Mouse (Mus musculus) kidney, embryonic 14.5 days (tissue): ENCODE results near the gene Il11. TPM values are rescaled to one million over a fixed set of nuclear protein-coding genes. Genes with fewer than 3 reads are reported as not detected.

Experiments used
- ATAC-seq: fragments of 200-750 bp; cut with Nextera tagmentation; 2 replicates; pipeline ENCODE4 v1.8.0; 2017; ENCODE audit warnings: moderate number of reproducible peaks, mild to moderate bottlenecking, moderate TSS enrichment, moderate library complexity; ENCODE audit not compliant: low FRiP score, low TSS enrichment
- H3K27ac ChIP-seq: fragments of 300-500 bp; sonication (generic); 2 replicates; pipeline ENCODE4 v1.5.1; 2014; ENCODE audit warnings: low read depth, mild to moderate bottlenecking, low read length, moderate library complexity, mixed read lengths
- H3K27me3 ChIP-seq: fragments of 300-500 bp; sonication (generic); 2 replicates; pipeline ENCODE4 v1.6.1; 2014; ENCODE audit warnings: mild to moderate bottlenecking, low read length; ENCODE audit not compliant: control insufficient read depth, insufficient read depth
- H3K36me3 ChIP-seq: fragments of 300-500 bp; sonication (generic); 2 replicates; pipeline ENCODE4 v1.6.1; 2014; ENCODE audit warnings: low read length, mixed read lengths; ENCODE audit not compliant: control insufficient read depth, insufficient read depth
- H3K4me1 ChIP-seq: fragments of 300-500 bp; sonication (generic); 2 replicates; pipeline ENCODE4 v1.6.1; 2014; ENCODE audit warnings: low read length, mixed read lengths; ENCODE audit not compliant: control insufficient read depth, insufficient read depth
- H3K4me2 ChIP-seq: fragments of 300-500 bp; sonication (generic); replicated peaks from 2 replicates; pipeline ENCODE4 v1.6.1; 2014; ENCODE audit warnings: low read depth, mild to moderate bottlenecking, low read length
- H3K4me3 ChIP-seq: fragments of 300-500 bp; sonication (generic); 2 replicates; pipeline ENCODE4 v1.5.1; 2014; ENCODE audit warnings: mild to moderate bottlenecking, low read length
- H3K9ac ChIP-seq: fragments of 300-500 bp; sonication (generic); 2 replicates; pipeline ENCODE4 v1.6.1; 2014; ENCODE audit warnings: low read depth, mild to moderate bottlenecking, low read length, moderate library complexity
- H3K9me3 ChIP-seq: fragments of 300-500 bp; sonication (generic); 2 replicates; pipeline ENCODE4 v1.6.1; 2016; ENCODE audit warnings: low read length; ENCODE audit not compliant: control insufficient read depth
- WGBS: fragments of 180-500 bp; shearing (Covaris S2); extraction: QIAGEN DNeasy Blood & Tissue Kit; methylation state at CpG from one replicate; pipeline ENCODE4 v1.1.7; 2014; 5-methylcytosine and 5-hydroxymethylcytosine counted together
- polyA plus RNA-seq: library from polyadenylated mRNA; unstranded; fragments of >200 nt; fragmentation: Nextera tagmentation; extraction: Ambion mirVana; gene quantifications from 2 replicates; pipeline ENCODE4 v1.2.1, GENCODE M21; 2014

Gene Il11
- polyA plus RNA-seq, 1 experiment from 2014 or later: not detected

DNA sequence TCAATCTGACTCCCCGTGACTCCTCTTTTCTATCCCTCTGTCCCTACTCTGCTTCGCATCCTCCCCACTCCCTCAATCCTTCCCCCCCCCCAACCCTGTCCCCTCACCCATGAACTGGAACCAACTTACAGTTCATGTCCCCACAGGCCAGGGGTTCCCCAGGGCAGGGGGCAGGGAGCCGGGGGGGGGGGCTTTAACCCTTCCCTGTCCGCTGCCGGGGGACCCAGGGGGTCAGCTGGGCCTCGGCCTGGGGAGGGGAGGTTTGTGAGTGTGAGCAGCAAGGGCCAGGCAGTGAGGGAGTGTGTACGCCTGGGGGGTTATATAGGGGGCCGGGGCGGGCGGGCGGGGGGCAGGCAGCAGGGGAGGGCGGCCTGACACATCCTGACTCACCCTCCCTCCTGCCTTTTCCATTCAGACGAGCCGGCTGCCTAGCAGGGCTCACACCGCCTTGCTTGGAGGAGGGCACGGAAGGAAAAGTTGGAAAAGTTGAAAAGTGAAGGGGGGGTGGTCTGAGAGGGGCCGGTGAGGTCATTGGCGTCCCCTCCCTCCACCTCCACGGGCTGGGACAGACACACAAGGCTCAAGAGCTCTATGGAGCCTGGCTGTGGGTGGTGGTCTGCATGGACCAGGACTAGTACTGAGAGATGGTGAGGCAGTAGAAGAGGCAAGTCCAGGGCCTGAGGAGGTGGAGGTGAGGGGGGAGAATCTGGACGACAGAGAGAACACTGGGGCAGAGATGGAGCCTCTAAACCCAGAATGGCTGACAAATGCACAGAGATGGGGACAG is 4.6 kb downstream of the Il11 start:
- Histone ChIP-seq H3K36me3 (no peaks in the 10 kb centered on the region), H3K9ac (no peak overlapping the region), H3K4me2 (peak overlapping the region; percentile 47; the same call in 1 of the 2 replicates), H3K4me3 (no peak overlapping the region), H3K9me3 (no peaks in the 10 kb centered on the region), H3K27me3 (peaks cover 34% of the 10 kb centered on the region), H3K27ac (no peak overlapping the region), H3K4me1 (peaks cover 23% of the 10 kb centered on the region; the same call in 1 of the 2 replicates)
- ATAC-seq: no peak
- 5% methylated on average over 15 of the region's 20 CpGs for WGBS

DNA sequence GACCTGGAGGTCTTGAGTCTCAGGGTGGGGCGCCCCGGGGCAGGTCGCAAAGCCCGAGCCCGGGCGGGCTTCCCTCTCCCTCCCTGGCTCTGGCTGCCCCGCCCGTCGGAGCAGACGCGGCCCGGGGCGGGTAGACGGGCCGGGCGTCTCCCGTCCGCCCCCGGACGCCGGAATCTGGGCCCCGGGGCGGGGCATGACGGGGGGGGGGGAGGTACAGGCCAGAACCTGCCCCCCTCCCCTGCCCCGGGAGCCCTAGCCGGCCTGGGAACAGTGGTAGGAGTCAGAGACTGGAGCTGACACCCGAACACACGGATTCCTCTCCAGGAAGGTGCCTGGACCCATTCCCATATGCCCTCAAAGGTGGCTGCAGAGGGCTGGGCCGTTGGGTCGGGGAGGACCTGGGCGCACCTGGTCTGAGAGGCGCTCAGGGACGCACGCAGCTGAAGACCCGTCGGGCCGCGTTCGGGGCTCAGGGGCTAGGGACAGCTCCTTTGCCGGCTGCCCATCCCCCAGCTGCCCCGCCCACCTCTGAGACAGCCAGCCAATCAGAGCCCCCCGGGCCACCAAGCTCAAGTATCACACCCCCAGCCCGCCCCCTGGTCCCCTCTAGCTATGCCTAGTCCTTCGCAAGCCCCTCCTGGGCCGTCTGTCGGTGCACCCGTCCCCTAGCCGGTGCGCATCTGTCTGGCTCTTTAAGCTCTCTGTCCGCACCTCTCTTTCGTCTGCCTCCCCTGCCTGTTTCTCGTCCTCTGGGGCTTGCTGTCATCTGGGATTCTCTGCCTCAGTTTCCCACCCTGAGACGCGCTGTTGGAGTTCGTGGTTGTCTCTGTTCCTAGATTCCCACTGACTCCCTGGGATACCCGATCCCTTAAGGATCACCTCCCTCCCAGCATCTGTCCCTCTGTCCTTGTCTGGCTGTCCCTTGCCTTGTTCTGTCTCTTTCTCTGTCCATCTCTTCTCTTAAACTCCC is 5.5 kb downstream of the Il11 start:
- no peaks in the 10 kb centered on the region for H3K9me3 ChIP-seq
- peaks cover 34% of the 10 kb centered on the region for H3K27me3 ChIP-seq
- no peaks in the 10 kb centered on the region for H3K36me3 ChIP-seq
- peak; percentile 81 for ATAC-seq
- H3K4me1 ChIP-seq: peaks cover 23% of the 10 kb centered on the region; the same call in 1 of the 2 replicates
- H3K4me3 ChIP-seq: peak overlapping the region; percentile 32
- H3K27ac ChIP-seq: no peak overlapping the region
- WGBS: 2% methylated on average over 31 of the region's 56 CpGs
- H3K9ac ChIP-seq: peak overlapping the region; percentile 28; the same call in 1 of the 2 replicates
- H3K4me2 ChIP-seq: peak overlapping the region; percentile 47

DNA sequence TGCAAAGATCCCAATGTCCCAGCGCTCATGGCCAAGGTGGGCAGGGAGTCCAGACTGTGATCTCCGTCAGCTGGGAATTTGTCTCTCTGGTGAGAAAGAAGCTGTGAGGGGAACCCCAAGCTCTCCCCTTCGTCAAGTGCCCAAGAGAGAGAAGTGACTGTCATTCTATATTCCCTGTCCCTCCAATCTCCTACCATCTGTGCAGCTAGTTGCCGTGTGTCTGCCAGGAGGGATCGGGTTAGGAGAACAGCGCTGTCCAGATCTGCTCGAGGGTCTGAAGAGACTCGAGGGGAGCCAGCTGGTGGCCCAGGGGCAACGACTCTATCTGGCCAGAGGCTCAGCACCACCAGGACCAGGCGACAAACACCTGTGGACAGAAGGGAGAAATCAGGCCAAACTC is 6.5 kb downstream of the Il11 start:
- Histone ChIP-seq H3K36me3 (no peaks in the 10 kb centered on the region), H3K4me3 (peak overlapping the region; percentile 32; the same call in 1 of the 2 replicates), H3K9ac (no peak overlapping the region), H3K9me3 (no peaks in the 10 kb centered on the region), H3K4me1 (peaks cover 18% of the 10 kb centered on the region; the same call in 1 of the 2 replicates), H3K27ac (no peak overlapping the region), H3K4me2 (no peak overlapping the region), H3K27me3 (peaks cover 34% of the 10 kb centered on the region)
- ATAC-seq: no peak
- WGBS: 48% methylated on average over 10 of the region's 10 CpGs

DNA sequence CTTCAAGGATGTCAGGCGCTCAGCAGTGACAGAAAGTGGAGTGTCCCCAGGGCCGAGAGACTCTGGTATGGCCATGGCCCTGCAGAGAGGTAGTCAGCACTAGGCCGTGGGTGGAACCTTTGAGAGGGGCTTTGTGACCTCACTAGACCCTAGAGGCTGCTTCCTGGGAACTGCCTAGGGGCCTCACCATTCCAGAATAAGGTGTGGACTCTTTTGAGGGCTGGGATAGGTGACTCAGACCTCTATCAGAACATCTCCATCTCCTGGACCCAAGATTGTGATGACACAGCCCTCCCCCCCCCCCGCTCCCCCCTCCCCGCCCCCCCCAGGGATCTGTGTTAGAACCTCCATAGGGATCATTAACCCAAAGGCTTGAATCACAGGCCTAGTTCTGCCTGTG is 11.5 kb downstream of the Il11 start, which contains the start of gene Fam71e2:
Fam71e2 (minus strand) TSS at position 101 of the 400 bp plus-strand sequence.
- no peak within 1 kb of the TSS for H3K4me3 ChIP-seq
- H3K9me3 ChIP-seq: no peaks in the 10 kb centered on the region
- no peaks in the 10 kb centered on the region for H3K4me1 ChIP-seq
- 76% methylated on average over 4 of the region's 5 CpGs for WGBS
- H3K9ac ChIP-seq: no peak within 1 kb of the TSS
- ATAC-seq: no peak
- H3K27me3 ChIP-seq: peaks cover 8% of the 10 kb centered on the region
- H3K4me2 ChIP-seq: no peak within 1 kb of the TSS
- no peaks in the 10 kb centered on the region for H3K36me3 ChIP-seq
- no peak within 1 kb of the TSS for H3K27ac ChIP-seq

DNA sequence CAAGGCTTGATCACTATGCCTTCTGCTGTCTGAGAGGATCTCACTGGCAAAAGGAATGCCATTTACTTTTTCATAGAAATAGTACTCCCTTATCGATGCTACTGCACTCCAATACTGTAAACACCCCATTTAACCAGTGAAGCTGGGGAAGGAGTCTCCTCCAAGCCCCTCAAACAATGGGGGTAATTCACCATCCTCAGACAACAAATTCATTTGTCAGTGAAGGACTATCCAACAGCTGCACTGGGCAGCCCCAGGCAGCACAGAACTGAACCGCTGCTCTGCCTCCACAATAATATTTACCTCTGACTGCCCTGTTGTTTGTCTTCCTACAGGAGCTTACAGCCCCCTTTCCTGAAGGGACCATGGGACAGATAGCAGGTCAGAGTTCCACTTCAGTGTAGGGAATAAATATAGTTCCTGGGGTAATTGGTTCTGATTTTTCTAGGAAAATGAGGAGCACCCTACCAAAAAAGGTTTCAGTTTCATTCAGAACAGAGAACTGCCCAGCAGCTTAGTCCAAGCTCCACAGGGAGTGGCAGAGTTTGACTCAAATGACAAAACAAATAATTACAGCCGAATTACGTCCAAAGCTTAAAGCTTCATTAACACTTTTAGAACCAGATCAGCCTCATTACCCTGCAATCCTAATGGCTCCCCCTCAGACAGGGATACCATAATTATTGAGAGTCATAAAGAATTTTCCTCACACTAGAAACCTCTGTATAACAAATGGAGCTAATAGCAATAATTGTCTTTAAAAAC is 17.5 kb downstream of the Il11 start:
- Histone ChIP-seq H3K9ac (no peak overlapping the region), H3K36me3 (no peaks in the 10 kb centered on the region), H3K4me3 (no peak overlapping the region), H3K9me3 (0 out of 2 replicates have a peak, but pooled peaks cover 3% of the 10 kb centered on the region), H3K27me3 (no peaks in the 10 kb centered on the region), H3K4me2 (no peak overlapping the region), H3K27ac (no peak overlapping the region), H3K4me1 (no peaks in the 10 kb centered on the region)
- WGBS: 20% methylated on average over 4 of the region's 4 CpGs
- ATAC-seq: no peak

DNA sequence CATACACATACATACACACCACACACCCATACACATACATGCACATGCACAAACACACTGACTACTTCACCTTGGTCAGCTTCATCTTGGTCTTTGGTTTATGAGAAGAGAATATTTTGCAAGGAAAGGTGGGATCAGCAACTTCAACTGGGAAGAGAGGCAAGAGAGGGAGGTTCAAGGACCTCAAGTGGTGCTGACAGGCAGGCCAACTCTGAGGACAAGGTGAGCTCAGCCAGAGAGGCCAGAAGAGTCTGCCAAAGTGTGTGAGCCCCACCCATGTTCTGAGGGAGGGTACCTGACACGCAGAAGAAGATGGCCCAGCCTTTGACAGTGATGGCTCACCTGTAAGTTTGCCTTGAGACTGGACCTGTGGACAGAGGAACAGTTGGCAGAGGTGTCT is 23.0 kb downstream of the Il11 start:
- WGBS: 50% methylated on average over 1 of the region's 1 CpGs
- Histone ChIP-seq H3K9me3 (0 out of 2 replicates have a peak, but pooled peaks cover 3% of the 10 kb centered on the region), H3K4me3 (no peak overlapping the region), H3K9ac (no peak overlapping the region), H3K36me3 (no peaks in the 10 kb centered on the region), H3K27me3 (no peaks in the 10 kb centered on the region), H3K27ac (no peak overlapping the region), H3K4me2 (no peak overlapping the region), H3K4me1 (no peaks in the 10 kb centered on the region)
- no peak for ATAC-seq

DNA sequence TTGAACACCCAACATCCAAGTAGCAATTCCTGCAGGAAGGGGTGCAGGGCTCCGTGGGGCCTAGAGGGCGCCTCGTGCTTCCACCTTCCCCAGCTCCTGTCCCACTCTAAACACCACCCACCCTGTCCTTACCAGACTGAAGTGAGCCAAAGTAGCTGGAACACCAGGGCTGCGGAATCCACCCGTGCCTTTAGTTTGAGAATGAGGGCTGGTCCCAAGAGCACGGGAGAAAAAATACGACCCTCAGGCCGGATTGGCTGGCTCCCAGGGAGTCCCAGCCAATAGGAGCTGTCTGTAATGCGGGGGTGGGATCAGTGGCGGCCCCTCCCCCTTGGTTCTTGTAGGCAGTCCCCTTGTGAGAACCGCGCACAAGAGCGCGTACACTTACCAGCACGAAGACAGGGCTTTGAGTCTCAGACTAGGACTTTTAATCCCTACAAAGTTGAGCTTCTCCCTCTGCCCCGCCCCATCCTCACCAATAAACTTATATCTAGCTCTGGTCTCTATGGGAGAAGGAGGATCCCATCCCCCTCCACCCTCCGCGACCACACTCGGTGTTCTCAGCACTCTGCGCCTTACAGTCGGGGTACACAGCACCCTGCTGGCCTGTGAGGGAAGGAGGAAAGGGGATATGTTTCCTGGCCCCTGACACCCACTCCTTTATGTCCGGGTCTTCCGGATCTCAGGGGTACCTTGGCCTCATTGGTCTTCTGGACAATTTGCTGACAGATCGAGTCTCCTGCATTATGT is 29.7 kb downstream of the Il11 start, which contains the start of gene Cox6b2:
Cox6b2 (minus strand) TSS at position 274 of the 750 bp plus-strand sequence.
- ATAC-seq: peak; percentile 94
- Histone ChIP-seq H3K4me3 (peak within 1 kb of the TSS; percentile 44), H3K9ac (peak within 1 kb of the TSS; percentile 46), H3K4me2 (peak within 1 kb of the TSS; percentile 61), H3K27me3 (no peaks in the 10 kb centered on the region), H3K4me1 (peaks cover 9% of the 10 kb centered on the region; the same call in 1 of the 2 replicates), H3K27ac (peak within 1 kb of the TSS; percentile 65), H3K9me3 (no peaks in the 10 kb centered on the region), H3K36me3 (no peaks in the 10 kb centered on the region)
- WGBS: 3% methylated on average over 24 of the region's 24 CpGs
